Mouse (Mus musculus) midbrain, postnatal 0 days (tissue): ENCODE measurements around the gene Gucy2e. TPM values are rescaled to one million over a fixed set of nuclear protein-coding genes. Genes with fewer than 3 reads are reported as not detected.

Experiments
- ATAC-seq: fragments of 200-750 bp; cut with Nextera tagmentation; 2 replicates; pipeline ENCODE4 v1.8.0; 2017; ENCODE audit warnings: moderate number of reproducible peaks, mild to moderate bottlenecking, moderate TSS enrichment, moderate library complexity; ENCODE audit not compliant: low FRiP score
- DNase-seq: peaks from one replicate; pipeline ENCODE4 v3.0.0-alpha.2; 2015; ENCODE audit warnings: low spot score
- H3K27ac ChIP-seq: fragments of 300-500 bp; sonication (generic); 2 replicates; pipeline ENCODE4 v1.5.1; 2014; ENCODE audit warnings: low read depth, mild to moderate bottlenecking, low read length, mixed read lengths
- H3K27me3 ChIP-seq: fragments of 300-500 bp; sonication (generic); 2 replicates; pipeline ENCODE4 v1.6.1; 2014; ENCODE audit warnings: low read length, control low read depth, mixed read lengths; ENCODE audit not compliant: insufficient read depth
- H3K36me3 ChIP-seq: fragments of 300-500 bp; sonication (generic); 2 replicates; pipeline ENCODE4 v1.6.1; 2014; ENCODE audit warnings: low read length, control low read depth, mixed read lengths; ENCODE audit not compliant: insufficient read depth
- H3K4me1 ChIP-seq: fragments of 300-500 bp; sonication (generic); 2 replicates; pipeline ENCODE4 v1.6.1; 2014; ENCODE audit warnings: mild to moderate bottlenecking, control low read depth, antibody characterized with exemption, low read length, mixed read lengths; ENCODE audit not compliant: insufficient read depth
- H3K4me2 ChIP-seq: fragments of 300-500 bp; sonication (generic); 2 replicates; pipeline ENCODE4 v1.6.1; 2014; ENCODE audit warnings: low read depth, mild to moderate bottlenecking, low read length, mixed read lengths; ENCODE audit not compliant: poor library complexity, severe bottlenecking
- H3K4me3 ChIP-seq: fragments of 300-500 bp; sonication (generic); 2 replicates; pipeline ENCODE4 v1.5.1; 2014; ENCODE audit warnings: low read depth, mild to moderate bottlenecking, low read length, moderate library complexity
- H3K9ac ChIP-seq: fragments of 300-500 bp; sonication (generic); replicated peaks from 2 replicates; pipeline ENCODE4 v1.6.1; 2014; ENCODE audit warnings: mild to moderate bottlenecking, low read length, moderate library complexity, mixed read lengths; ENCODE audit not compliant: poor library complexity, severe bottlenecking
- H3K9me3 ChIP-seq: fragments of 300-500 bp; sonication (generic); 2 replicates; pipeline ENCODE4 v1.6.1; 2016; ENCODE audit warnings: low read length, control low read depth
- CTCF ChIP-seq: IDR thresholded peaks from 2 replicates; pipeline ENCODE4 v1.5.1; 2016; ENCODE audit warnings: antibody characterized with exemption, mild to moderate bottlenecking
- WGBS: fragments of 180-500 bp; shearing (Covaris S2); extraction: QIAGEN DNeasy Blood & Tissue Kit; methylation state at CpG from one replicate; pipeline ENCODE4 v1.1.7; 2014; 5-methylcytosine and 5-hydroxymethylcytosine counted together
- polyA plus RNA-seq: library from polyadenylated mRNA; unstranded; fragments of >200 nt; fragmentation: Nextera tagmentation; extraction: Ambion mirVana; gene quantifications from 2 replicates; pipeline ENCODE4 v1.2.1, GENCODE M21; 2015
- total RNA-seq: library from RNA; depleted of rRNA; stranded (reverse); fragments of >200 nt; gene quantifications from 2 replicates; pipeline ENCODE4 v1.2.3, GENCODE M21; 2014; rRNA removed

Gucy2e gene
- total and polyA plus RNA-seq, 2 experiments from 2014 or later, result 1.0 to 1.4 TPM

- no peak overlapping the region for H3K9ac ChIP-seq
- 87% methylated on average over 4 of the region's 4 CpGs for WGBS
- H3K27me3 ChIP-seq, result no peaks in the 10 kb centered on the region
- no peaks in the 10 kb centered on the region for H3K4me1 ChIP-seq
- H3K4me3 ChIP-seq, result no peak overlapping the region
- TF ChIP-seq CTCF, result no peak
- H3K27ac ChIP-seq, result no peak overlapping the region
- ATAC-seq (no peak), DNase-seq (no peak)
- H3K9me3 ChIP-seq, result no peaks in the 10 kb centered on the region
- H3K36me3 ChIP-seq, result no peaks in the 10 kb centered on the region
- H3K4me2 ChIP-seq, result no peak overlapping the region
These were observed 56.7 kb downstream of the Gucy2e start for GRCm38 (mm10) chr11:69180120-69180519.

DNA sequence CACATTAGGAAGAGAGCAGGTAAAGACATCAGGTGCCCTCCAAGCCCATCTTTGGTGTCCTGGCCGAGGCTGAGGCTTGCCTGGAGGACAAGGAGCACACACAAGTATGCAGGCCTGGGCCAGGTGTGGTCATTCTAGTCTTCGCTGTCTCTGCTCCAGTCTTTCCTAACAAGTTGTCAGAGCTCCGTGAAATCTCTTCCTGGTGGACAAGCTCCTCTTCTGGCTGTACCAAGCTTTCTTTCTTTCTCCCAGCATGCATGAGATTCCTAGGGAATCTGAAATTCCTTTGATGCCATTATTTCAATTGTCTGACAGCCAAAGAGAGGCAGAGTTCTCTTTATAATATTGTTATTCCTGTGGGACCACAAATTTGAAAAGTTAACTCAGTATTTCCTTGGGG, 57.3 kb downstream of the Gucy2e start:
- ATAC-seq, result no peak
- TF ChIP-seq CTCF, result no peak
- Histone ChIP-seq H3K27me3 (no peaks in the 10 kb centered on the region), H3K27ac (no peak overlapping the region), H3K4me3 (no peak overlapping the region), H3K9ac (no peak overlapping the region), H3K9me3 (no peaks in the 10 kb centered on the region), H3K36me3 (no peaks in the 10 kb centered on the region), H3K4me1 (no peaks in the 10 kb centered on the region), H3K4me2 (no peak overlapping the region)
- 49% methylated on average over 3 of the region's 3 CpGs for WGBS
- DNase-seq, result no peak

- Histone ChIP-seq H3K9me3 (no peaks in the 10 kb centered on the region), H3K36me3 (no peaks in the 10 kb centered on the region), H3K4me2 (no peak overlapping the region), H3K9ac (no peak overlapping the region), H3K4me1 (no peaks in the 10 kb centered on the region), H3K27ac (no peak overlapping the region), H3K27me3 (no peaks in the 10 kb centered on the region), H3K4me3 (no peak overlapping the region)
- ATAC-seq (no peak), DNase-seq (no peak)
- TF ChIP-seq CTCF, result no peak
- 82% methylated on average over 3 of the region's 3 CpGs for WGBS
These were observed 58.3 kb downstream of the Gucy2e start for GRCm38 (mm10) chr11:69178525-69178924.

DNA sequence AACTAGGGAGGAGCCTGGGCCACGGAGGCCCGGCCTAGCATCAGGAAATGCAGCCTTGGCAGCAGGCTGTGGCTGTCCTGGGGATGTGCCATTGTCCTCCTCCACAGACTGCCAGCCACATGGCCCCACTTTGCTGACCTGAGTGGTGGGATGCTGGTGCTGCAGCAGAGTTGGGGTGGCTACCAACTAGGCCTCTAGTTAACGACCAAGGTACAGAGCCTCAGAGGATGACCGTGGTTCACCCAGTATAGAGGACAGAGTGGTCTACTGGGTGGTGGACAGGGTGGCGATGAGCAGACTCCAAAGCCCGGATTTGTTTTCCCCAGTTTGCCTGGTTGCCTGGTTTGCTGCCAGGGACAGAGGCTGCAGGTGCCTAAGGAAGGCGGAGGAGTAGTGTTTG, 62.1 kb downstream of the Gucy2e start:
- Histone ChIP-seq H3K27ac (no peak overlapping the region), H3K27me3 (no peaks in the 10 kb centered on the region), H3K9ac (no peak overlapping the region), H3K4me3 (no peak overlapping the region), H3K36me3 (no peaks in the 10 kb centered on the region), H3K4me2 (no peak overlapping the region), H3K9me3 (no peaks in the 10 kb centered on the region), H3K4me1 (no peaks in the 10 kb centered on the region)
- 83% methylated on average over 7 of the region's 7 CpGs for WGBS
- TF ChIP-seq CTCF, result no peak
- ATAC-seq (no peak), DNase-seq (no peak)

GRCm38 (mm10) chr11:69172606-69173005, 64.2 kb downstream of the Gucy2e start:
- H3K9me3 ChIP-seq, result no peaks in the 10 kb centered on the region
- H3K4me3 ChIP-seq, result no peak overlapping the region
- TF ChIP-seq CTCF, result no peak
- WGBS, result 91% methylated on average over 2 of the region's 2 CpGs
- H3K9ac ChIP-seq, result no peak overlapping the region
- ATAC-seq (no peak), DNase-seq (no peak)
- no peaks in the 10 kb centered on the region for H3K27me3 ChIP-seq
- H3K4me2 ChIP-seq, result no peak overlapping the region
- no peak overlapping the region for H3K27ac ChIP-seq
- H3K4me1 ChIP-seq, result no peaks in the 10 kb centered on the region
- no peaks in the 10 kb centered on the region for H3K36me3 ChIP-seq

DNA sequence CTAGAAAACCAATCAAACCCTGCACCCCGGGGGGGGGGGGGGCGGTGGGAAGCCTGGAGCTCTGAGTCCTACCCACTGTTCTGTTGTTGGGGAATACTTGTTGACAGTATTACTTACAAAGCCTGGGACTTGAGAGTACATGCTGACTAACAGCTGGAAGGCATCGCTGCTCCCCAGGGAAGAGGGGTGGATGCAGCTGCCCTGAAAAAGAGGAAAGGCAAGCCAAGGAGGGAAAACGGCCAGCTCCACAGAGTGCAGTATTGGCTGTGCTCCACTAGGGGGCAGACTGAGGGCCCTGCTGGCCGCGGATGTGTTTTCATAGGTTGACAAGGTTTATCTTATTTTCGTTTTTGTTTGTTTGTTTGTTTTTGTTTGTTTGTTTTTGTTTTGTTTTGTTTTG, 65.2 kb downstream of the Gucy2e start:
- H3K9ac ChIP-seq, result no peak overlapping the region
- H3K27me3 ChIP-seq, result no peaks in the 10 kb centered on the region
- TF ChIP-seq CTCF, result peak; percentile 88
- H3K27ac ChIP-seq, result no peak overlapping the region
- H3K36me3 ChIP-seq, result no peaks in the 10 kb centered on the region
- no peaks in the 10 kb centered on the region for H3K9me3 ChIP-seq
- H3K4me3 ChIP-seq, result no peak overlapping the region
- DNase-seq, result peak; percentile 47
- no peaks in the 10 kb centered on the region for H3K4me1 ChIP-seq
- ATAC-seq, result no peak
- WGBS, result 24% methylated on average over 7 of the region's 7 CpGs
- no peak overlapping the region for H3K4me2 ChIP-seq

DNA sequence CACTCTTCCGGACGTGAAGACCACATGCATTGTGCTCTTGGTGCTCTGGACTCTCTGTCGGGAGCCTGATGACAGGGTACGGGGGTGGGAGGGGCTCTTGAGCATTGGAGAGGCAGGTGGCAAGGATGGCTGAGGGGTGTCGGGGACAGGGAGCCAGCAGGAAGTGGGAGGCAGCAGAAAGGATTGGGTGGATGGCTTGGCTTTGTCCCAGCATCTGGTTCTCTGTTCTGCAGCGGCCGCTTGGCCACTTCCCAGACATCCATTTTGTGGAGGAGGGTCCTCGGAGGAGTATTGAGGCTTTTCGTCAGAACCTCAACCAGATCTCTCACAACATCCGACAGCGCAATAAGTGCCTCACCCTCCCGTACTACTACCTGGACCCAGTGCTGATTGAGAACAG, 67.5 kb downstream of the Gucy2e start:
- no peak overlapping the region for H3K4me2 ChIP-seq
- no peaks in the 10 kb centered on the region for H3K4me1 ChIP-seq
- H3K4me3 ChIP-seq, result no peak overlapping the region
- no peaks in the 10 kb centered on the region for H3K36me3 ChIP-seq
- no peak for ATAC-seq
- no peak for TF ChIP-seq CTCF
- DNase-seq, result no peak
- H3K27ac ChIP-seq, result no peak overlapping the region
- no peak overlapping the region for H3K9ac ChIP-seq
- WGBS, result 87% methylated on average over 12 of the region's 12 CpGs
- H3K27me3 ChIP-seq, result no peaks in the 10 kb centered on the region; the same call in 1 of the 2 replicates
- no peaks in the 10 kb centered on the region for H3K9me3 ChIP-seq

Other genes with a start within 250 kb of the Gucy2e start
- gene Pfas, start 228.6 kb downstream of the Gucy2e start, total RNA-seq, result 28.3 and 28.7 TPM in 2 replicates
- 13.9 and 14.1 TPM in 2 replicates for gene Pfas, start 228.6 kb downstream of the Gucy2e start, polyA plus RNA-seq
- 60.0 and 67.7 TPM in 2 replicates for gene Ctc1, start 221.1 kb downstream of the Gucy2e start, total RNA-seq
- 46.8 and 53.4 TPM in 2 replicates for gene Ctc1, start 221.1 kb downstream of the Gucy2e start, polyA plus RNA-seq
- gene Aurkb, start 191.4 kb downstream of the Gucy2e start, total RNA-seq, result 6.9 and 10.5 TPM in 2 replicates
- gene Aurkb, start 191.4 kb downstream of the Gucy2e start, polyA plus RNA-seq, result 6.0 and 6.9 TPM in 2 replicates
- 33.3 and 39.0 TPM in 2 replicates for gene Borcs6, start 177.3 kb downstream of the Gucy2e start, total RNA-seq
- gene Borcs6, start 177.3 kb downstream of the Gucy2e start, polyA plus RNA-seq, result 21.1 and 21.3 TPM in 2 replicates
- 42.4 and 61.8 TPM in 2 replicates for gene Tmem107, start 166.2 kb downstream of the Gucy2e start, total RNA-seq
- 23.8 and 27.8 TPM in 2 replicates for gene Tmem107, start 166.2 kb downstream of the Gucy2e start, polyA plus RNA-seq
- gene Vamp2, start 148.5 kb downstream of the Gucy2e start, total RNA-seq, result 144 and 157 TPM in 2 replicates
- 591 and 600 TPM in 2 replicates for gene Vamp2, start 148.5 kb downstream of the Gucy2e start, polyA plus RNA-seq
- gene Per1, start 141.8 kb downstream of the Gucy2e start, total RNA-seq, result 28.5 and 47.1 TPM in 2 replicates
- 11.8 and 15.4 TPM in 2 replicates for gene Per1, start 141.8 kb downstream of the Gucy2e start, polyA plus RNA-seq
- gene Hes7, start 116.6 kb downstream of the Gucy2e start, total RNA-seq, result 1.2 and 2.1 TPM in 2 replicates
- 1.7 and 2.0 TPM in 2 replicates for gene Hes7, start 116.6 kb downstream of the Gucy2e start, polyA plus RNA-seq
- 1.0 and 1.6 TPM in 2 replicates for gene 9130213A22Rik, start 114.4 kb downstream of the Gucy2e start, total RNA-seq
- gene 9130213A22Rik, start 114.4 kb downstream of the Gucy2e start, polyA plus RNA-seq, result 1.2 and 1.4 TPM in 2 replicates
- 16.3 and 19.4 TPM in 2 replicates for gene Aloxe3, start 111.1 kb downstream of the Gucy2e start, total RNA-seq
- 17.8 and 21.4 TPM in 2 replicates for gene Aloxe3, start 111.1 kb downstream of the Gucy2e start, polyA plus RNA-seq
- gene Alox12b, start 80.0 kb downstream of the Gucy2e start, total RNA-seq, result 1.0 and 1.5 TPM in 2 replicates
- 0.67 and 0.91 TPM in 2 replicates for gene Alox12b, start 80.0 kb downstream of the Gucy2e start, polyA plus RNA-seq
- 3.5 and 4.1 TPM in 2 replicates for gene Alox8, start 39.2 kb downstream of the Gucy2e start, total RNA-seq
- gene Alox8, start 39.2 kb downstream of the Gucy2e start, polyA plus RNA-seq, result 2.0 and 2.1 TPM in 2 replicates
- gene Cntrob, start 86.7 kb upstream of the Gucy2e start, total RNA-seq, result 15.3 and 16.2 TPM in 2 replicates
- 10.2 and 13.6 TPM in 2 replicates for gene Cntrob, start 86.7 kb upstream of the Gucy2e start, polyA plus RNA-seq
- 128 and 205 TPM in 2 replicates for gene Trappc1, start 86.9 kb upstream of the Gucy2e start, total RNA-seq
- gene Trappc1, start 86.9 kb upstream of the Gucy2e start, polyA plus RNA-seq, result 161 and 177 TPM in 2 replicates
- gene Kcnab3, start 89.2 kb upstream of the Gucy2e start, total RNA-seq, result 3.2 and 7.6 TPM in 2 replicates
- gene Kcnab3, start 89.2 kb upstream of the Gucy2e start, polyA plus RNA-seq, result 5.4 and 5.6 TPM in 2 replicates
- gene Rnf227, start 103.4 kb upstream of the Gucy2e start, total RNA-seq, result 245 and 310 TPM in 2 replicates
- 382 and 383 TPM in 2 replicates for gene Rnf227, start 103.4 kb upstream of the Gucy2e start, polyA plus RNA-seq
- 284 and 298 TPM in 2 replicates for gene Chd3, start 132.4 kb upstream of the Gucy2e start, total RNA-seq
- 51.6 and 58.9 TPM in 2 replicates for gene Chd3, start 132.4 kb upstream of the Gucy2e start, polyA plus RNA-seq
- gene Naa38, start 158.5 kb upstream of the Gucy2e start, total RNA-seq, result 32.6 and 95.9 TPM in 2 replicates
- 120 and 147 TPM in 2 replicates for gene Naa38, start 158.5 kb upstream of the Gucy2e start, polyA plus RNA-seq
- 16.5 and 22.6 TPM in 2 replicates for gene Cyb5d1, start 158.6 kb upstream of the Gucy2e start, total RNA-seq
- 18.2 and 18.8 TPM in 2 replicates for gene Cyb5d1, start 158.6 kb upstream of the Gucy2e start, polyA plus RNA-seq
- gene Tmem88, start 161.2 kb upstream of the Gucy2e start, total RNA-seq, result 4.4 and 5.7 TPM in 2 replicates
- 5.8 and 6.3 TPM in 2 replicates for gene Tmem88, start 161.2 kb upstream of the Gucy2e start, polyA plus RNA-seq
- 12.1 and 14.5 TPM in 2 replicates for gene Kdm6b, start 176.6 kb upstream of the Gucy2e start, total RNA-seq
- 18.9 and 22.7 TPM in 2 replicates for gene Kdm6b, start 176.6 kb upstream of the Gucy2e start, polyA plus RNA-seq